Mouse (Mus musculus) stomach, embryonic 16.5 days (tissue): Measurements from ENCODE around the gene Clip3. TPM values are rescaled to one million over a fixed set of nuclear protein-coding genes. Genes with fewer than 3 reads are reported as not detected.
A peak's percentile ranks its signal among the peaks of the same experiment; 100 is the strongest.

Experiments
- ATAC-seq: fragments of 200-750 bp; cut with Nextera tagmentation; 2 replicates; pipeline ENCODE4 v1.8.0; 2017; ENCODE audit warnings: moderate number of reproducible peaks, moderate TSS enrichment; ENCODE audit not compliant: insufficient read depth, low FRiP score
- H3K27ac ChIP-seq: fragments of 300-500 bp; sonication (generic); 2 replicates; pipeline ENCODE4 v1.5.1; 2014; ENCODE audit warnings: low read length
- H3K27me3 ChIP-seq: fragments of 300-500 bp; sonication (generic); 2 replicates; pipeline ENCODE4 v1.6.1; 2014; ENCODE audit warnings: low read length, control low read depth, mixed read lengths; ENCODE audit not compliant: control insufficient read depth, insufficient read depth
- H3K36me3 ChIP-seq: fragments of 300-500 bp; sonication (generic); 2 replicates; pipeline ENCODE4 v1.6.1; 2014; ENCODE audit warnings: low read length; ENCODE audit not compliant: control insufficient read depth, insufficient read depth
- H3K4me1 ChIP-seq: fragments of 300-500 bp; sonication (generic); 2 replicates; pipeline ENCODE4 v1.6.1; 2014; ENCODE audit warnings: low read length, control low read depth, mixed read lengths; ENCODE audit not compliant: control insufficient read depth, insufficient read depth
- H3K4me2 ChIP-seq: fragments of 300-500 bp; sonication (generic); 2 replicates; pipeline ENCODE4 v1.6.1; 2014; ENCODE audit warnings: low read depth, low read length, mixed read lengths
- H3K4me3 ChIP-seq: fragments of 300-500 bp; sonication (generic); replicated peaks from 2 replicates; pipeline ENCODE4 v1.5.1; 2014; ENCODE audit warnings: mild to moderate bottlenecking, low read length
- H3K9ac ChIP-seq: fragments of 300-500 bp; sonication (generic); 2 replicates; pipeline ENCODE4 v1.6.1; 2014; ENCODE audit warnings: low read length
- H3K9me3 ChIP-seq: fragments of 300-500 bp; sonication (generic); replicated peaks from 2 replicates; pipeline ENCODE4 v1.6.1; 2016; ENCODE audit warnings: low read length, control low read depth; ENCODE audit not compliant: control insufficient read depth
- WGBS: fragments of 180-500 bp; shearing (Covaris S2); extraction: QIAGEN DNeasy Blood & Tissue Kit; methylation state at CpG from one replicate; pipeline ENCODE4 v1.1.7; 2014; 5-methylcytosine and 5-hydroxymethylcytosine counted together
- polyA plus RNA-seq: library from polyadenylated mRNA; unstranded; fragments of >200 nt; fragmentation: Nextera tagmentation; extraction: Ambion mirVana; gene quantifications from 2 replicates; pipeline ENCODE4 v1.2.1, GENCODE M21; 2015

Gene Clip3
- polyA plus RNA-seq, 1 experiment from 2014 or later, result 21.4 TPM

GRCm38 (mm10) chr7:30331887-30332286 lies 40.4 kb downstream of the Clip3 start:
- H3K4me2 ChIP-seq, result peak overlapping the region; percentile 27; the same call in 1 of the 2 replicates
- H3K27me3 ChIP-seq, result peaks cover 8% of the 10 kb centered on the region
- peak; percentile 65 for ATAC-seq
- WGBS, result 7% methylated on average over 13 of the region's 13 CpGs
- peaks cover 10% of the 10 kb centered on the region for H3K4me1 ChIP-seq
- no peak overlapping the region for H3K27ac ChIP-seq
- H3K4me3 ChIP-seq, result no peak overlapping the region
- no peaks in the 10 kb centered on the region for H3K9me3 ChIP-seq
- H3K9ac ChIP-seq, result no peak overlapping the region
- H3K36me3 ChIP-seq, result no peaks in the 10 kb centered on the region

DNA sequence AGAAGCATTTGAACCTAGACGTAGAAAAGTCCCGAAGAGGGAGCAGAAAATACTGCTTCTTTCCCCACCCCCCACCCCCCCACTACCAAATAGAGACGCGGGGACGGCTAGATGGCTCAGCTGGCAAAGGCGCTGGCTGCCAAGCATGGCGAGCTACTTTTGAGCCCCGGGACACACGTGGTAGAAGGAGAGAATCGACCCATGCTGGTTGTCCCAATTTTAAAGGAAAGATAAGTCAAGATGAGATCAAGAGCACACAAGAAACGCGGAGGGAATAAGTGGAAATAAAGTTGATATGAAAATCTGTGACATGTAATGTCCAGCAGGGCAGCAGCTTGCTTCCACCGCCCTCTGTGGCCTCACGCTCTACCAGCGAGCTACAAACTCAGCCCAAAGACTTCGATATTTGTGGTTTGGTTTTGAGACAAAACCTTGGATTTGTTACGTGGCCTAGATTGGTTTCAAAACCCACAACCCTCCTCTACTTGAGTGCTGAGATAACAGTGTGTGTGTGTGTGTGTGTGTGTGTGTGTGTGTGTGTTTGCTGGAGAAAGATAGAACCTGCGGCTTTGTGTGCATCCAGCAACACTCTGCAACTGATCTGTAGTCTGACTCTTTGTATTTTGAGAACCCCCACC lies 41.2 kb downstream of the Clip3 start:
- ATAC-seq, result no peak
- H3K4me3 ChIP-seq, result no peak overlapping the region
- H3K36me3 ChIP-seq, result no peaks in the 10 kb centered on the region
- no peak overlapping the region for H3K27ac ChIP-seq
- H3K9me3 ChIP-seq, result no peaks in the 10 kb centered on the region
- H3K4me1 ChIP-seq, result peaks cover 10% of the 10 kb centered on the region
- WGBS, result 62% methylated on average over 18 of the region's 18 CpGs
- H3K27me3 ChIP-seq, result peaks cover 8% of the 10 kb centered on the region
- no peak overlapping the region for H3K9ac ChIP-seq
- no peak overlapping the region for H3K4me2 ChIP-seq

- H3K9me3 ChIP-seq, result no peaks in the 10 kb centered on the region
- H3K36me3 ChIP-seq, result no peaks in the 10 kb centered on the region
- no peak overlapping the region for H3K27ac ChIP-seq
- H3K27me3 ChIP-seq, result peaks cover 8% of the 10 kb centered on the region
- WGBS, result 17% methylated on average over 4 of the region's 4 CpGs
- H3K4me3 ChIP-seq, result no peak overlapping the region
- peaks cover 10% of the 10 kb centered on the region for H3K4me1 ChIP-seq
- H3K4me2 ChIP-seq, result no peak overlapping the region
- peak; percentile 55 for ATAC-seq
- H3K9ac ChIP-seq, result no peak overlapping the region
Measured at GRCm38 (mm10) chr7:30333436-30333835, 41.9 kb downstream of the Clip3 start.

GRCm38 (mm10) chr7:30334563-30334962 lies 43.0 kb downstream of the Clip3 start:
- Histone ChIP-seq H3K4me3 (no peak overlapping the region), H3K36me3 (no peaks in the 10 kb centered on the region), H3K27ac (no peak overlapping the region), H3K4me1 (peaks cover 10% of the 10 kb centered on the region), H3K4me2 (no peak overlapping the region), H3K9ac (no peak overlapping the region), H3K27me3 (peaks cover 8% of the 10 kb centered on the region), H3K9me3 (no peaks in the 10 kb centered on the region)
- 65% methylated on average over 5 of the region's 5 CpGs for WGBS
- no peak for ATAC-seq

DNA sequence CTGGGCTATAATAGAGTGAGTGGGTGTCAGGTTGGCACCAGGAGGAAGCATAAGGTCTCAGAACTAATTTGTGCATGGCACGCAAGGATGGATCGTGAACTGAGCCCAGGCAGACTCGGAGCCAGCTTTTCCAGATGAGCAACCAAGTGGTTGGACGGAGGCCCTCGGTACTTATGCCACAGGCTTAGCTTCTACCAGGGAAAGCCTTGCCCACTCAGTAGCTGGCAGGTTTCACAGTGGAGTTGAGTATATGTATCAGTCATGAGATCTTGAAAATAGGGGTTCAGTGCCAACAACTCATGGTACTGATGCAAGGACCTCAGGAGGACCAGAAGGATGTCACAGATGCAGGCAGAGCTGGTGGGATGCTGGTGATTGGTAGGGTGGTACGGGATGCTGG lies 44.2 kb downstream of the Clip3 start:
- peaks cover 8% of the 10 kb centered on the region for H3K27me3 ChIP-seq
- H3K4me3 ChIP-seq, result no peak overlapping the region
- H3K9ac ChIP-seq, result no peak overlapping the region
- H3K27ac ChIP-seq, result no peak overlapping the region
- H3K9me3 ChIP-seq, result no peaks in the 10 kb centered on the region
- H3K4me1 ChIP-seq, result peaks cover 10% of the 10 kb centered on the region
- H3K36me3 ChIP-seq, result no peaks in the 10 kb centered on the region
- no peak overlapping the region for H3K4me2 ChIP-seq
- ATAC-seq, result no peak
- 81% methylated on average over 6 of the region's 6 CpGs for WGBS

GRCm38 (mm10) chr7:30336384-30336783 lies 44.9 kb downstream of the Clip3 start:
- H3K4me2 ChIP-seq, result 0 out of 2 replicates have a peak overlapping the region, but pooled peaks have one; percentile 12
- H3K36me3 ChIP-seq, result no peaks in the 10 kb centered on the region
- 2% methylated on average over 9 of the region's 9 CpGs for WGBS
- H3K27ac ChIP-seq, result no peak overlapping the region
- H3K9me3 ChIP-seq, result no peaks in the 10 kb centered on the region
- peaks cover 8% of the 10 kb centered on the region for H3K27me3 ChIP-seq
- H3K9ac ChIP-seq, result no peak overlapping the region
- H3K4me1 ChIP-seq, result peaks cover 10% of the 10 kb centered on the region
- H3K4me3 ChIP-seq, result no peak overlapping the region
- ATAC-seq, result 0 out of 2 replicates have a peak, but pooled peaks have one; percentile 45

DNA sequence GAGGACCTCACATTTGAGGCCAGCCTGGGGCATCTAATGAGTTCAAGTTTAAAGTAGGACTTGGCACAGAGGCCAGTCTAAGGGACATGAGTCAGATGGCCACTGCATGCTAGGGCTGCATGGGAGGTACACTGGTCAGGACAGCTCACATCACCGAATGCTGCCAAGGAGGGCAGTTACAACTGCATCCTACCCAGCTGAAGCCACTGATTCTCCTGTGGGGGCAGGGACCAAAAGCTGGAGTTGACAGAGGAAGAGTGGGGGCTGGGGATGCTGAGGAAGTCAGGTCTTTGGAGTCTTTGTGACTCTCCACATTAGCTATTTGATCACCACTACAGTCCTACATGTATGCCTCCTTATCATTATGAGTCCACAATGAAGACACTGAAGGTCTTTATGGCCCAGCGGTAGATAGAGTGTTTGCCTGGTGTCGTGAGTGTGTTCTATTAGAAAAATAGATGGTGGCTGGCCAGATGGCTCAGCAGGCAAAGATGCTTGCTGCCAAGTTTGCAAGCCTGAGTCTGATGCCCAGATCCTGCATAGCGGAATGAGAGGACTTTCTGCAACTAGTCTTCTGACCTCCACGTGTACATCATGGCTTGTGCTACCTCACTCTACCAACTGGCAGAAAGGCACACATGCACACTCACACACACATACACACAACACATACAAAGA lies 48.0 kb downstream of the Clip3 start:
- no peaks in the 10 kb centered on the region for H3K36me3 ChIP-seq

GRCm38 (mm10) chr7:30346635-30347379 lies 55.3 kb downstream of the Clip3 start:
- H3K36me3 ChIP-seq, result no peaks in the 10 kb centered on the region
- H3K27me3 ChIP-seq, result peaks cover 15% of the 10 kb centered on the region
- no peaks in the 10 kb centered on the region for H3K9me3 ChIP-seq
- no peak overlapping the region for H3K27ac ChIP-seq
- H3K9ac ChIP-seq, result no peak overlapping the region
- no peaks in the 10 kb centered on the region for H3K4me1 ChIP-seq
- H3K4me3 ChIP-seq, result no peak overlapping the region
- no peak for ATAC-seq
- WGBS, result 24% methylated on average over 21 of the region's 21 CpGs
- no peak overlapping the region for H3K4me2 ChIP-seq

More for the DNA sequence above, 48.0 kb downstream of the Clip3 start:
- Histone ChIP-seq H3K4me2 (no peak overlapping the region), H3K4me1 (0 out of 2 replicates have a peak, but pooled peaks cover 2% of the 10 kb centered on the region), H3K27ac (no peak overlapping the region), H3K9ac (no peak overlapping the region), H3K4me3 (no peak overlapping the region), H3K27me3 (peaks cover 6% of the 10 kb centered on the region), H3K9me3 (no peaks in the 10 kb centered on the region)
- ATAC-seq, result no peak
- WGBS, result 74% methylated on average over 5 of the region's 5 CpGs

- H3K4me3 ChIP-seq, result no peak overlapping the region
- no peaks in the 10 kb centered on the region for H3K36me3 ChIP-seq
- H3K4me2 ChIP-seq, result no peak overlapping the region
- WGBS, result 2% methylated on average over 30 of the region's 30 CpGs
- H3K27me3 ChIP-seq, result peaks cover 15% of the 10 kb centered on the region
- H3K27ac ChIP-seq, result no peak overlapping the region
- no peak overlapping the region for H3K9ac ChIP-seq
- H3K4me1 ChIP-seq, result no peaks in the 10 kb centered on the region
- ATAC-seq, result no peak
- H3K9me3 ChIP-seq, result no peaks in the 10 kb centered on the region
Measured at GRCm38 (mm10) chr7:30347828-30348227, 56.3 kb downstream of the Clip3 start.
